Mouse (Mus musculus): ENCODE measurements around the gene Rreb1.

Gene Rreb1

DNA sequence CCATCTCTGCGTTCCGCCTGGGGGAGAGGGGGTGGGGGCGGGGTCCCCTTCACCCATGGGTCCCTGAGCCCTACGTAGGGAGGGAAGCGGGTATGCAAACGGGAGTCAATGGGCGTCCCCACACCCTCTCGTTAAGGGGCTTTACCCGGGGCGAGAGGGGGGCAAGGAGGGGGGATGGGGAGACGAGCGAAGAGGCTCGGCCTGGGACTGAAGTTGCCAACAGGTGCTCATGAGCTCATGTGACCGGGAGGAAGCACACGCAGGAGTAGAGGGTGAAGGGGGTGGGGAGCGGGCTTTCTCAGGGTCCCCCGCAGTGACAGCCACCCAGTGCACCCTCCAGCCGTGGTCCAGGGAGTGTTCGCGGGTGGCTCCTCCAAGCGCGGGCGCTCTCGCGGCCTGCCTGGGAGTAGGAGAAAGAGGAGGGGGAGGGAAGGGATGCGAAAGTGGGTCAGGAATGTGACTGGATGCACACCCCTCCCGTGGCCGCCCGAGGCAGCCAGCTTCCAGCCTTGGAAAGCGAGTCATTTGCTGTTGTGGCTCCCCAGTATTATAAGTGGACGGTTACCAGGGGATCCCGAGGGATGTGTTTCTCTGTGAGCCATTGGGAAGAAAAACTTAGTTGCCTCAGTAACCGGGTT, 513 bp downstream of the Rreb1 start:
- DNase-seq (ENCODE audit: low read depth, low spot score), result peak; percentile 27

DNA sequence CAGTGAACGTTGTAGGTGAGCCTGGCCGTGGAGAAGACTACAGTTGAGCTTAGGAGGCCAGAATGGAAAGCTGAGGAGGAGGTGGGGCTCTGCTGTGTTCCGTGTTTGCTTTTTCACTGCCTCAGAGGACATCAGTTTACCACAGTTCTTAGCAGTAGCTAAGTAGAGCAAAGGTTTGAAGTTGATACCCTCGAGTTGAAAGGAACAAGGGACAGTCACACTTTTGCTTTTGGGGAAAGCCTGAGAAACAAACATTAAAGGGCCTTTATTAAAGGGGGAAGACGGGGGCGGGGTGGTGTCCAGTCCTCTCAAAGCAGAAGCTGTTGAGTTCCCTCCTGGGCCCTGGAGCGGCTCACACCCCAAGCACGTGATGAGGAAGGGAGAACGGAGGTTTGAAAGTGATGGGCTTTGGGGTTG, 1.1 kb downstream of the Rreb1 start:
- peak; percentile 25 for DNase-seq (ENCODE audit: low read depth, low spot score)

DNA sequence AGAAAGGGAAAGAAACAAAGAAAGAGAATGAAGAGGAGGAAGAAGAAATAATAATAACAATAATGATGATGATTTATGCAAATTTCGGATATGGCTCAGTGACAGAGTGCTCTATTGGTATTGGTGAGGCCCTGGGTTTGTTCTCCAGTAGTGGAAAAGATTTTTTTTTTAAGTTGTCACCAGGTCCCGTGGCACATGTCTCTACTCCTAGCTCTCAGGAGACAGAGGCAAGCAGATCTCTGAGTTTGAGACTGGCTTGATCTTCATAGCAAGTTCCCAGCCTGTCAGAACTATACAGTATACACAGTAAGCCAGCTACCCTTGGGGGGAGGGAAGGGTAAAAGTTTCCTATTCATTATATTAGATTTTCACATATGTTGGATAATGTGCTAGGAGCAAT, 3.4 kb downstream of the Rreb1 start:
- no peak for DNase-seq (ENCODE audit: low read depth, low spot score)

DNA sequence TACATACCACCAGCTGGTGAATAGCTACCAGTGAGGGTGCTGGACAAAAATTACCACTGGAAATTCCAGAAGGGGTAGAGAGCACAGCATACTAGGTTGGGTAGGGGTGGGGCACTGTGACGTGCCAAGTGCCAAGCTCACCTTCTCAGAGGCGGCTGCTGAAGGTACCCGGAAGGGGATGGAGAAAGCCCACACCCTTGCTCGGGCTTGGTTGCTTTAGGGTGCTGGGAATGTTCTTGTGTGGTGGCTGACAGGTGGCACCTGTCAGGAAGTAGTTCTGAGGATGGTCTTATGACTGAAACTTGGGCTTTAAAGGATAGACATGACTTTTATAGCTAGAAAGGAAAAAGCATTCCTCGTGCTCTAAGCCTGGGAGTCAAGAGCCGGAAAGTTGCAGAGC, 3.9 kb downstream of the Rreb1 start:
- DNase-seq (ENCODE audit: low read depth, low spot score), result no peak

DNA sequence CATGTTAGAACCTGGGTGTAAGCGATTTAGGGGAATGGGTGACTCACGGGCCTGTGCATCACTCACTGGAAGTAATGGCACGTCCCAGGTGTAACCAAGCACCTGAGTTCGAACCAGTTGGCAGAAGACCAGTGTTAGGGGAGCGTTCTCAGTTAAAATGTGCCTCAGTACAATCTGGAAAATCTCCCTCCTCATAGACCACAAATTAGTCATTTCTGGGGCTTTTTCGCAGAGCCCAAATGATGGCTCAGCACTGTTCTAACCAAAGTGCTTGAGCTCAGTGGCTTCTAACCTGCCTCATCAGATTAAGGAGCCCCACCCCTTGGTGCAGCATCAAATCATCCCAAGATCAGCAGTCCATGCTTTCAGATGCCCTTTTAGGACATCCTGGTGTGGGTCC, 5.5 kb downstream of the Rreb1 start:
- DNase-seq (ENCODE audit: low read depth, low spot score), result peak; percentile 67

DNA sequence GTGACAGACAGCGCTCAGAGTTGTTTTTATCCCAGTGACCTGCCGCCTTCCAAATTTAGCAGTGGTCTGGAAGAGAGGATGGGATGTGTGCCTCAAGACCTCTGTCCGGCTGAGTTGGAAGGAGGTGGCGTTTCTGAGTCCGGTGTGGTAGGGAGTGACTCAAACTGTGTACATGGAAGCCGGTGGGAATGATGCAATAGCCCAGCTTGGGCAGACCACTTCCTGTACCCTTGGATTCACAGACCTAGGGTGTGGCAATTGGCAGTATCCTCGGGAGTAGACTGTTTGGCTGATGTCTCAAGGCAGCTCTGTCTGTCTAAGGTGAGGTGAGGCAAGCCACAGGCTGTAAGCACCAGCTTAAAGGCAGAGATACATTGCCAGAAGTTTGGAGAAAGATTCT, 6.0 kb downstream of the Rreb1 start:
- peak; percentile 18 for DNase-seq (ENCODE audit: low read depth, low spot score)

DNA sequence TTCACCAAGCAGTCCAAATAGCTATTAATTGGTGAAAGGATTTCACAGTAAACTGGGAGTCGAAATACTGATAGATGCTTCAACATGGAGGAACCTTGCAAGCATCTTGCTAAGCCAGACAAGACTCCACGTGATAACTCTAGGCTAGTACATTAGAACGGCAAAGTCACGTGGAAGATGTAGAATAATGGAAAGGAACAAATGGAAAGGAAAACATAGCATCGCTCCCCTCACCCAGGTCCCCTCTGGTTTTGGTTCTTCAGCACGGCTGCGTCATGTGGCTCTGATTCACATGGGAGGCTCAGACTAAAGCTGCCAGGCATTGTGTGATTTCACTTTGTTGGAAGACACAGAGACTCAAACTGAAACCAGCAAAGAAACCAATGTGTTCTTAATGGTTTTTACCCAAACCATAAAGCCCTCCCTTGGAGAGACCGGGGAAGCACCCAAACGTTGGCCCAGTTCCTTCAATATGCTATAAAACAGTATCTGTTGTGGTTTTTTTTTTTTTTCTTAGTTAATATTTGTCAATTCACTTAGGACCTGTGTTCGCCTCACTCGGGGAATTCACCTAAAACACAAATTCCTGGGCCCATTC, 14.6 kb downstream of the Rreb1 start:
- peak; percentile 74 for DNase-seq (ENCODE audit: low read depth, low spot score)

DNA sequence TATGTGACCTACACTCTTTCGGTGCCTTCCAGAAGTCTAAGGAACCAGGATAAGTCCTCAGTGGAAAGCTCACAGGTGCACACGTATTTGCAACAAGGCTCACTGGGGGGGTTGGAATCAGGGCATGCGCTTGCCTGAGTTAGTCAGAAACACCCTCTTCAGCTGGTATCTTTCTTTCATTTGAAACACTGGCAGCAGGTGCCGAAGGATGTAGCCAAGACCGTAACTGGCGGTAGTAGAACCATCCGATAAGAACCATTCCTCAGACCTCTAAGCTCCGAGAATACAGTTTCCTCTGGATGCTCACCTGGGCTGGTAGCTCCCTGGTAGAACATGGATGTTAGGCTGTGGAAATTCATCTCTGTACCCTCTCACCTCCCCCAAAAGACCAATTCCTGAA, 20.6 kb downstream of the Rreb1 start:
- DNase-seq (ENCODE audit: low read depth, low spot score), result no peak

DNA sequence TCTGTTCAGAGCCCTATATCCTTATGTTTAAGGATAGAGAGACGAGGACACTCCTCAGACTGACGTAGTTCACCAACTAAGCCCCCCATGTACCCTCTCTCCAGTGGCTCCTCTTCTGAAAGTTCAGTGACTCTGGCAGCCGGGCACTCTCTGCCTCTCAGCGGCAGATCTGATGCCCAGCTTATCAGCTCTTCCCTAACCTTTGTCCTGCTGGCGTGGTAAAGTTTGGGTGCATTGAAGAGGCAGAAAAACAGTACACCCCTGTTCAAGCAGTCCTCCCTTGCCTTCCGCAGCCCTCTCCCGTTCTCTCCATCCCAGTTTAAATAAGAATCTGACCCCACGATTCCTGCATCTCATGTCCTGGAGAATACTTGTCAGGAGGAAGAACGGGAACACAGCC, 21.2 kb downstream of the Rreb1 start:
- DNase-seq (ENCODE audit: low read depth, low spot score), result no peak

DNA sequence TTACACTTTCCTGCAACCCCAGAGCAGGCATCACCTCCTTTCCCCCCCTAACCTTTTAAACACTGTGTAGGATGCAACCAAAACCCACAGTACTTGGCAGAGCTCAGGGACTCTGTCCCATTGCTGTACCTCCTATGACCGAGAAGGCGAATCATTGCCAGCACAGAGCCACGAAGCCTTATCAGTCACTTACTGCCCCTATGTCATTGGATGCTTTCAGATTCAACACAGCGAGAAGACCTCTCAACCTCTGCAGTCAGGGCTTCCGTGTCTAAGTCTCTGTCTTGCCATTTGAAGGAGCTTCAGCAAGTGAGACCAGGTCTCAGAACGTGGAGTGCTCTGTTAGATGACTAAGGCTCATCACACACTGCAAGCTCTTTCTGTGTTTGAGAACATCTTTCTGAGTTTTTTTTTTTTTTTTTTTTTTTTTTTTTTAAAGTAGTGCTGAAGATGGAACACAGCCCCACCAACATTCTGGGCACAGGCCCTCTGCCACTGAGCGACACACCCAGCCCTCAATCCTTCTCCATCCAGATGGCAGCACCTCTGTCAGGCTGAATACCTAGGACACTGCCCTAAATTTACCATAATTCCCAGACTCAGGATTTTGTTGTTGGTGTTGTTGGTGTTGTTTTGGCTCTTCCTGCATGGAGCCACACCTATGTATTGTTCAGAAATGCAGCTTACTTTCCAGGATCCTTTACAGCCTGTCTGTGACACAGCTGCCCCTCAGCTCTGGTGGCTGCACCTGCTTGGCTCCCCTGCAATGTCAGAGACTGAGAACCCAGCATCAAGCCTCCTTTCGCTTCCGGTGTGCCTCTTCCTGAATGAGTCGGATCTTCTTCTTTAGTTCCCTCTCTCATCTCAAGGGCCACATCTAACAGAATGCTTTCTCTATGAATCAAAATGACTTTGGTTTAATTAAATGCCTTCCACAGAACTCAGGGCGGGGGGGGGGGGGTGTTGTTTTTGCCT, 23.2 kb downstream of the Rreb1 start:
- peak; percentile 72 for DNase-seq (ENCODE audit: low read depth, low spot score)

DNA sequence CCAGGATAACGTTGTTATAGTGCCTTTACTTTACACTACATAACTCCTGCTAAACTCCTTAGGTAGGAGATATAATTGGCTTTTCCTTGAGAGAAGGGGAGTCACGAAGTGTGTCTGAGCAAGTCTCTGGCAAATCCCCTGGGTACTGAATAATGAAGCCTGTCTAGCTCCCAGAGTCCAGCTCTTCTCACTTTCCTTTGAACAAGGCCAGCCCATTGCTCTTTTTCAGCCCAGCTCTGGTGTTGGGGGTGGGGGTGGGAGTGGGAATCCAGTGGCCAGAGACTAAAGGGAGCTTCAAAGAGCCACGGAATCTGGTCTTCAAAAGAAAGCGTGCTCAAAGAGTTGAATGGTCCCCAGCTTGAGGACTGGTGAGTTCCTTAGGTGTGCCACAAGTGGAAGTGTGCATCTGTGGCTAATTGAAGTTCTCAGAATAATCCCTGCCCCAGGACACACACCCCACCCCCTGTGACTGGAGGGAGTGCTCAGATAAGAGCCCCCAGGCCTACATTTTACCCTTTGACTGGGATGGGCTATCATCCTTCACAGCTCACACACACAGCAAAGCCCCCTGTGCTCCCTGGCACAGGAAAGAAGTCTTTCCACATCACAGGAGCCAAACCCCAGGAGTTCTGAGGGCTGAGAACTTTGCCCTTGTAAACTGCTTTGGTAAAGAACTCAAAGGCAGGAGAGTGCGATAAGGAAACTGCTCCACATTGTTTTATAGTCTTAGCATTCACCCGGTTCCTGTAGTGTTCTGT, 24.2 kb downstream of the Rreb1 start:
- DNase-seq (ENCODE audit: low read depth, low spot score), result no peak

DNA sequence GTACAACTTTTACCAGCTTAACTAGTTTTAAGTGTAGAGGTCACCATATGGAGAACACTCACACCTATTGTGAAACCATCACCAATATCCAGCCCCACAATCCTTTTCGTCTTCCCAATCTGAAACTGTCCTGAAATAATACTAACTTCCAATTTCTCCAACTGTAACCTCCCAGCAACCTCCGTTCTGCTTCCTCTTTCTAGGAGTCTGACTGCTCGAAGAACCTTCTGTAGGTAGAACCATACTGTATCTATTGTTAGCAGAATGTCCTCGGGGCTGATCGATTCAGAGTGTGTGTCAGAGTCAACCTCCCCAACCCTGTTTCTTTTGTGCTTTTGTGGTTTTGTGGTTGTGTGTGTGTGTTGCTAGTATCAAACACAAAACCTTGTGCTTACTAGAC, 25.0 kb downstream of the Rreb1 start:
- no peak for DNase-seq (ENCODE audit: low read depth, low spot score)

DNA sequence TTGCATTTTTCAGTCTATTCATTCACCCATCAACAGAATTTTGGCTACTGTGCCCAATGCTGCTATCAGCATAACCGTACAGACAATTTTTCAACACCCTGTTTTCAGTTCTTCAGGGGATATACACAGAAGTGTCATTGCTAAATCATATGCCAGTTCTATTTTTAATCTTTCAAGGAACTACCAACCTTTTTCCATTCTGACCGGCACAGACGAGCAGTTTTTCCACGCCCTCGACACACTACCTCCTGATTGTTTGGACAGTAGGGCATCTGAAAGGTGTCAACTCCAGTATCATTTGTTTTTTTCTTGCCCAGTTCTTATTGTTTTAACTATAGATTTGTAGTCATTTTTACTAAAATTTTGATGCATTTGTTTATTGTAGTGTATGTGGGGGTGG, 25.8 kb downstream of the Rreb1 start:
- no peak for DNase-seq (ENCODE audit: low read depth, low spot score)

DNA sequence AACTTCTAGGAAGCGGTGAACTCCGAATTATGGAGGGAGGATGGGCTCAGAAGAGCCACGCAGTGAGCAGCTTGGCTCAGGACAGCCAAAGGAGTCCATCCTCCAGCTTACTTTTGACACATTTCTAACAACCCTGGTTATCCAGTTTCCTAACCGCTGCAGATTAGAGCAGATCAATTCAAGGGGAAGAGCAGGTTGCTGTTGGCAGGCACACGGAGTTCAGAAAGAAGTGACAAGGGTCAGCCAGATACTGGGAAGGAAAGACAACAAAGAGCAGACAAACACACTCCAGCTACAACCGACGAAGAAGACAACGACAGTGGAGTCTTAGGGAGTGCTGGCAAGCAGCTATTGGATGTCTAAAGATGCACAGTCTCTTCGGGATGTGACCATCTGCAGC, 36.8 kb downstream of the Rreb1 start:
- no peak for DNase-seq (ENCODE audit: low read depth, low spot score)

DNA sequence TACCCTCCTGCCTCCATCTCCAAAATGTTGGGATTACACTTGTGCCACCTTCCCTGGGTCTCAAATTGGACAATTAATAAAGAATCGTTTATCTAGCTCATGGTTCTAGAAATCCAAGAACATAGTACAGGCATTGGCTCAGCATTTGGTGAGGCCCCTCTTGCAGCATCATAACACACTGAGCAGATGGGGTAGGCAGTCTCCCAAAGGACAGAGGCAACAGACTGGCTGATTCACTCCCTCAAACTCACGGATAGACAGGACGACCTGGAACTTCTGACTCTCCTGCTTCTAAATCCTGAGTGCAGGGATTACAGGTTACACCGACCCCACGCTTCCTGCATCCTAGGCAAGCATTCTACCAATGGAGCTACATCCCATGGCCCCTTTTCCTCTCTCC, 38.5 kb downstream of the Rreb1 start:
- DNase-seq (ENCODE audit: low read depth, low spot score), result no peak

DNA sequence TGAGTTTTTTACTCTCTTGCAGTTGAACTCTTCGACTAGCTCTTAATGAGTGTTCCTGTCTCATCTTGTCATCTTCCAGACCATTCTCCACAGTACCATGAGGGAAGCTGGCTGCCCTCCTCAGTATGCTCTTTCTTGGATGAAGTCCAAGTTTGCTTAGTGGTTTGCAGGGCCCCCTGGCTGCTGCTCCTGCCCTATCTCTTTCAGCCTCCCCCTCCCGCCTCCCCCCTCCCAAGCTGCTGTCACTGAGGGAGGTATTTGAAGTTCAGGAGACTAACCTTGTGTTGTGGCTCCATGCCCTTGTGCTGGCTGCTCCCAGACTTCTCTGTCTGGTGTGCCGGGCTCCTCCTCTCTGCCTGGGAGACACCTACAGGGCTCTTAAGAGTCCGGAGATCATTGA, 43.2 kb downstream of the Rreb1 start:
- DNase-seq (ENCODE audit: low read depth, low spot score), result peak; percentile 23

DNA sequence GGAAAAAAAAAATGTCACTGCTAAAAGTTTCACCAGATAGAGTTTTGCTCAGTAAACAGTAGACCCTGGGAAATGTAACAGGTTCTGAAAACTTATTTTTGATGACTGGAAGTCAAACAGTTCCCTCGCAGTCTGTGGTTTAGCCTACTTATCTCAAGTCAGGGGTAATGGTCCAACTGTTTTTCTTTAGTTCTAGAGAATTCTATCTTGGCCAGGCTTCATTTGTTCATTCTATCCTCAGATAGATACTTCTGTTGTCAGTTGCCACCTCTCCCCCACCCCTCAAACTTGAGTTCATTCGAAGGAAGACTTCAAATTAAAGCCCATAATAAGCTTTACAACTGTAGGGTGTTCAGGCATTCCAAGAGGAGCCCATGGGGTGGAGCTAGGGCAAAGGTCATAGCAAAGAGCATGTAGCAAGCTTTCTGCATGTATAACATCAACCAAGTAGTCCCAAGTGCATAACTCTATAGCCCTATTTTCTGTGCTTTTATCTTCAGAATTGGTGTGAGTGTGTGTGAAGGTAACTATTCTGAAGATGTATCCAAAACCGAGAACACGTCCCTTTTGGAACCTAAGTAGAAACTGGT, 46.2 kb downstream of the Rreb1 start:
- DNase-seq (ENCODE audit: low read depth, low spot score), result no peak

DNA sequence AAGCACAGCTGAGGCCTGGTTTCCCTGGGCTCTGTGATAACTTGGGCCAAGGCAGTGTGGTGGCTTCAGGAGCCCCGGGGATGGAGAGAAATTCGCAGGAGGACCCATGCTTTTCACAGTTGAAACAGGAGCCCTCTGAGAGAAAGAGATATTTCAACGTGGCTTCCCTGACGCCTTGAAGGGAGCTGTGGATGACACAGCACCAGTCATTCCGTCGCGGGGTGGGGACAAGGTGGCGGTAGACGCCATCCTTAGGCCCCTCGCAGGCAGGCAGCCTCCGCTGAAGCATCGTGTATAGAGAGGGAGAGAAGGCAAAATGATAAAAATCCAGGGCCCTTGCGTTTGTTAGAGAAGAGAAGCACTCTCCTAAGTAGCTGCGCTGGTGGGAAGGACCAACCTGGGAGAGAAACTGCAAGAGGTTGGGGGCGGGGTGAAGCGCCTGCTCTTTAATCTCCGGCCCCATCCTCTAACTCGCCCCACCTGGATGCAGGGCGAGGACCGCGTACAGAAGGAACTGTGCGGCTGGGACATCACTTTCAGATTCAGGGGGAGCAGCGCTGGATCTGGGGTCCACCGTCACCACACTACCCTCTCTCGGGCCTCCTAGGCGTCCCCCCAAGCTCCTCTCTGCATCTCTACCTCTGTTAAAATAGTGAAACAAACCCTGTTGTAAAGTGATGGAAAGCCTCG, 46.9 kb downstream of the Rreb1 start:
- DNase-seq (ENCODE audit: low read depth, low spot score), result peak; percentile 54

DNA sequence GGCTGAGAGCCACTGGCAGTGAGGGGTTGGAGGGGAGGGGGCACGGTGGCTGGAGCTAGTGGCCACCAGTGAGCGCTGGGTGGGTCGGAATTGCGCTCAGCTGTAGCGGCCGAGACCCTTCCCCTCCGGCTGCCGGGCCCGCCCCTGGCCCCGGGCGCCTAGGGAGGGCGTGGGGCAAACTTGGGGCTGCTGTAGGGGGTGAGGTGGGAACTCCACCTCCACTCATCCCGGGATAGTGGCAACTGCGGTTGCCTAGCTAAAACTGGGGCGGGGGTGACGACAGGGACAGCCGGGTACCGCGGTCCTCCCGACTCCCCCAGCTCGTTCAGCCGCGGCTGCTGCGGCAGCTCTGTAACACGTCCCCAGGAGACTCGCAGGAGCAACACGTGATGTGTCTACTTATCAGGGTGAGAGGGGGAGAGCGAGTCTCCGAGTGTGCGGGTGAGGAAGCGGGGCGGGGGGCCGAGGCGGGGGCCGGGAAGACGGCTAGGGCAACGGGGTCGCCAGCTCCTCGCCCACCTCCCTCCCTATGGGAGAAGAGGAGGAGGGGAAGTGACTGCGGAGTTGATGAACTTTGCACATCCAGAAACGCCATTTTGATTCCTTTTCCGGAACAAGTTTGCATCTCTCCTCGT, 47.6 kb downstream of the Rreb1 start:
- DNase-seq (ENCODE audit: low read depth, low spot score), result peak; percentile 76

DNA sequence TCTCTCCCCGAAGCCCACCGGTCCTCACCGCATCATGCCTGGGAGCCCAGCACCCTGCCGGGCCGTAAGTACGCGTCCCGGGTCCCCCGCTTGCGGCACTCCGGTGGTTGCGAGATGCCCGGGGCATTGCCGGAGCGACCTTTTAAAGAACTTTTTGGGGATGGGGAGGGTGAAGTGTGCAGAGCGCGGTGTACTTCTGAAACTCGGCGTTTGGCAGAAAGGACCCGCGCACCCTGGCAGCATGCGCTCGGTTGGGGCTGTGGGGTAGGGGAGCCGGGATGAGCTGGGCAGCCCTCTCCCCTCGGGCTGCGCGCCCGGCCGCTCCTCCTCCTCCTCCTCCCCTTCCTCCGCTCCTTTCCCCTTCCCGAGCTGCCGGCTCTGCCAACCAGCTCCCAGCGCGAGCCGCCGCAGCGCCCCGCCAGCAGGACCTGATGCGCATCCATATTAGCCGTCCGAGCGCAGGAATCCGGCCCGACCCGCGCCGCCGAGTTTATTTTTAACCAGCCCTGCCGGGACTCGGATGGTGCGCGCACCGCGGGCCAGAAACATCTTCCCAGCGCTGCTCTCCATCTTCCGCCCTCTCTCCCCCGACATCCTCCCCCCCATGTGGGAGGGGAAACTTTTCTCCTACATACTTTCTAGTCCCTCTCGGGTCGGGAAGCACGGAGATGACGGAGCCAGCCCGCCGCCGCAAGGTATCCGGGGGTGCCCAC, 48.2 kb downstream of the Rreb1 start:
- DNase-seq (ENCODE audit: low read depth, low spot score), result peak; percentile 67
